ENCODE assay signal across 10 mouse cellular contexts in the genomic region with DNA sequence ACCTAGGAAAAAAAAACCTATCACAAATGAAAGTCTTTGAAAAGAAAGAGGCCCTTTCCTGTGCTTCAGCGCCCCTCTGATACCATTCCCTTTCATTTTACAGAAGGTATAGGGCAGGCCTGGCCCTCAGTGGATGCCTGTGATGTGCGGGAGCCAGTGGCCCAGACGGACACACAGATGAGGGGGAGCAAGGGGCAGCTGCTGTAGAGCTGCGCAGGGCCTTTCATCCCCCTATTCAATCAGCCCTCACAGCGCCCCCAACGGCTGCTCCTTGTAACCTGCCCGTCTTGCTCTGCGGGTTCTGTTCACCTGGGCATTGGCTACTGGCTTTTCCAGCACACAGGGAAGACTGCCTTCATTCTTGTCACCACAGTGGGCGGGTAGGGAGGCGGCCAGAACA.
A peak's percentile ranks its signal among the peaks of the same experiment; 100 is the strongest.
DNase-seq lines count a peak whose midpoint lies in the region; ATAC-seq and TF ChIP-seq lines count a peak whose summit lies in the region.
"Had no signal": no experiment of that assay in that cellular context is flagged by ENCODE, and none has a peak within 500 bp of the region (broad histone marks: within the 10 kb centered on the region; RNA-seq: fewer than 3 reads in every experiment).

No protein-coding gene starts in this region.

- H3K9me3 ChIP-seq in intestine, postnatal 0 days (ENCODE audit: control insufficient read depth) = no peaks in the 10 kb centered on the region
- H3K9me3 ChIP-seq in intestine, embryonic 15.5 days = no peaks in the 10 kb centered on the region
- H3K9me3 ChIP-seq in ES-Bruce4 (replicated peaks; ENCODE audit: control insufficient read depth, insufficient read depth, low read length, poor library complexity, severe bottlenecking) = no peaks in the 10 kb centered on the region
- no peaks in the 10 kb centered on the region for H3K9me3 ChIP-seq in limb, embryonic 13.5 days
- H3K9me3 ChIP-seq: kidney, embryonic 15.5 days; liver, embryonic 15.5 days had no signal

- no peak overlapping the region for H3K9ac ChIP-seq in intestine, postnatal 0 days (ENCODE audit: low read depth, low read length)
- no peak overlapping the region for H3K9ac ChIP-seq in intestine, embryonic 15.5 days
- no peak overlapping the region for H3K9ac ChIP-seq in ES-Bruce4 (ENCODE audit: low read depth, poor library complexity, severe bottlenecking)
- no peak overlapping the region for H3K9ac ChIP-seq in limb, embryonic 13.5 days
- H3K9ac ChIP-seq: kidney, embryonic 15.5 days; liver, embryonic 15.5 days had no signal

- TF ChIP-seq POLR2A in ES-Bruce4 (IDR thresholded peaks at IDR 0.05; ENCODE audit: insufficient read depth, low read length) = no peak
- no peak for TF ChIP-seq POLR2A in lung, adult 2 months (IDR thresholded peaks at IDR 0.05; ENCODE audit: borderline replicate concordance, extremely low read depth, low read depth, low read length)

- no peaks in the 10 kb centered on the region for H3K4me1 ChIP-seq in intestine, postnatal 0 days (replicated peaks; ENCODE audit: control insufficient read depth, insufficient read depth, low read length)
- H3K4me1 ChIP-seq in intestine, embryonic 15.5 days (replicated peaks) = no peaks in the 10 kb centered on the region
- H3K4me1 ChIP-seq in ES-Bruce4 (ENCODE audit: control insufficient read depth, insufficient read depth, low read length) = no peaks in the 10 kb centered on the region
- H3K4me1 ChIP-seq in limb, embryonic 13.5 days = peaks cover 21% of the 10 kb centered on the region
- H3K4me1 ChIP-seq in lung, adult 2 months (ENCODE audit: control insufficient read depth, insufficient read depth, low read length) = no peaks in the 10 kb centered on the region
- H3K4me1 ChIP-seq: kidney, embryonic 15.5 days; liver, embryonic 15.5 days had no signal

- TF ChIP-seq CTCF in intestine, postnatal 0 days (IDR thresholded peaks at IDR 0.05; ENCODE audit: low read depth) = peak; percentile 48
- peak; percentile 46 for TF ChIP-seq CTCF in ES-Bruce4 (IDR thresholded peaks at IDR 0.05; ENCODE audit: low read depth, low read length)
- no peak for TF ChIP-seq CTCF in lung, adult 2 months (IDR thresholded peaks at IDR 0.05; ENCODE audit: insufficient read depth, low read length)

- no peak overlapping the region for H3K27ac ChIP-seq in intestine, postnatal 0 days (ENCODE audit: low read depth, low read length)
- no peak overlapping the region for H3K27ac ChIP-seq in intestine, embryonic 15.5 days
- H3K27ac ChIP-seq in ES-Bruce4 (ENCODE audit: insufficient read depth, low read length) = no peak overlapping the region
- 0 out of 2 replicates have a peak overlapping the region, but pooled peaks have one; percentile 44 for H3K27ac ChIP-seq in limb, embryonic 13.5 days
- H3K27ac ChIP-seq: kidney, embryonic 15.5 days; liver, embryonic 15.5 days had no signal

- ATAC-seq in intestine, postnatal 0 days = no peak
- ATAC-seq in intestine, embryonic 15.5 days = no peak
- no peak for ATAC-seq in limb, embryonic 13.5 days (ENCODE audit: low FRiP score, low read depth)

- H3K4me3 ChIP-seq in intestine, postnatal 0 days (ENCODE audit: low read depth, low read length) = no peak overlapping the region
- H3K4me3 ChIP-seq in intestine, embryonic 15.5 days (replicated peaks) = no peak overlapping the region
- H3K4me3 ChIP-seq in ES-Bruce4 (ENCODE audit: low read depth, low read length) = no peak overlapping the region
- no peak overlapping the region for H3K4me3 ChIP-seq in limb, embryonic 13.5 days
- no peak overlapping the region for H3K4me3 ChIP-seq in lung, adult 2 months (replicated peaks; ENCODE audit: extremely low read depth, low read depth, low read length)
- H3K4me3 ChIP-seq: kidney, embryonic 15.5 days; liver, embryonic 15.5 days had no signal

- no peaks in the 10 kb centered on the region for H3K27me3 ChIP-seq in intestine, postnatal 0 days (replicated peaks; ENCODE audit: control insufficient read depth, insufficient read depth, low read length)
- H3K27me3 ChIP-seq in intestine, embryonic 15.5 days (replicated peaks) = no peaks in the 10 kb centered on the region
- H3K27me3 ChIP-seq in ES-Bruce4 (ENCODE audit: control insufficient read depth, insufficient read depth, low read length, poor library complexity, severe bottlenecking) = no peaks in the 10 kb centered on the region
- no peaks in the 10 kb centered on the region for H3K27me3 ChIP-seq in limb, embryonic 13.5 days
- H3K27me3 ChIP-seq: kidney, embryonic 15.5 days; liver, embryonic 15.5 days had no signal

- H3K4me2 ChIP-seq in intestine, postnatal 0 days (replicated peaks; ENCODE audit: low read depth) = no peak overlapping the region
- no peak overlapping the region for H3K4me2 ChIP-seq in intestine, embryonic 15.5 days (replicated peaks)
- no peak overlapping the region for H3K4me2 ChIP-seq in limb, embryonic 13.5 days (replicated peaks)
- H3K4me2 ChIP-seq: kidney, embryonic 15.5 days; liver, embryonic 15.5 days had no signal

- WGBS in intestine, postnatal 0 days = 36% methylated on average over 10 of the region's 10 CpGs
- WGBS in intestine, embryonic 15.5 days = 33% methylated on average over 10 of the region's 10 CpGs
- WGBS in limb, embryonic 13.5 days = 13% methylated on average over 10 of the region's 10 CpGs
- 42% methylated on average over 10 of the region's 10 CpGs for WGBS in lung, adult 2 months

- no peaks in the 10 kb centered on the region for H3K36me3 ChIP-seq in intestine, postnatal 0 days (ENCODE audit: control insufficient read depth, insufficient read depth)
- H3K36me3 ChIP-seq in intestine, embryonic 15.5 days = no peaks in the 10 kb centered on the region
- no peaks in the 10 kb centered on the region for H3K36me3 ChIP-seq in ES-Bruce4 (ENCODE audit: control insufficient read depth, insufficient read depth, low read length, poor library complexity, severe bottlenecking)
- H3K36me3 ChIP-seq in limb, embryonic 13.5 days = peaks cover 5% of the 10 kb centered on the region; the same call in 1 of the 2 replicates
- H3K36me3 ChIP-seq: kidney, embryonic 15.5 days; liver, embryonic 15.5 days had no signal

- DNase-seq in embryo, embryonic 11 days = peak; percentile 69
- no peak for DNase-seq in urinary bladder, postnatal 4 days (ENCODE audit: low spot score in 2 of 2)
- no peak for DNase-seq in kidney, postnatal 14 days
- DNase-seq in lung, adult 2 months = no peak

- no peak for TF ChIP-seq EP300 in ES-Bruce4 (IDR thresholded peaks at IDR 0.05; ENCODE audit: insufficient read depth, low read depth, low read length)
